Mouse (Mus musculus) splenic B cell, adult 2 months (primary cell): ENCODE measurements at regions not wholly inside any gene's neighbourhood (a gene's known extent, or its start where the extent isn't known, plus 50 kb on each side); places are given as distances from the start of the nearest gene placed in this dataset.

Experiments
- DNase-seq: peaks from one replicate; pipeline ENCODE4 v3.0.0-alpha.2; 2011; ENCODE audit warnings: low read depth, low spot score
- H3K27me3 ChIP-seq: 2 replicates; pipeline ENCODE4 v1.6.1; 2012; ENCODE audit warnings: mild to moderate bottlenecking, low read length, moderate library complexity, mixed read lengths; ENCODE audit not compliant: control insufficient read depth, poor library complexity, insufficient read depth, severe bottlenecking
- H3K36me3 ChIP-seq: 2 replicates; pipeline ENCODE4 v1.6.1; 2012; ENCODE audit warnings: mild to moderate bottlenecking, low read length, moderate library complexity, mixed read lengths; ENCODE audit not compliant: control insufficient read depth, poor library complexity, insufficient read depth, severe bottlenecking

DNA sequence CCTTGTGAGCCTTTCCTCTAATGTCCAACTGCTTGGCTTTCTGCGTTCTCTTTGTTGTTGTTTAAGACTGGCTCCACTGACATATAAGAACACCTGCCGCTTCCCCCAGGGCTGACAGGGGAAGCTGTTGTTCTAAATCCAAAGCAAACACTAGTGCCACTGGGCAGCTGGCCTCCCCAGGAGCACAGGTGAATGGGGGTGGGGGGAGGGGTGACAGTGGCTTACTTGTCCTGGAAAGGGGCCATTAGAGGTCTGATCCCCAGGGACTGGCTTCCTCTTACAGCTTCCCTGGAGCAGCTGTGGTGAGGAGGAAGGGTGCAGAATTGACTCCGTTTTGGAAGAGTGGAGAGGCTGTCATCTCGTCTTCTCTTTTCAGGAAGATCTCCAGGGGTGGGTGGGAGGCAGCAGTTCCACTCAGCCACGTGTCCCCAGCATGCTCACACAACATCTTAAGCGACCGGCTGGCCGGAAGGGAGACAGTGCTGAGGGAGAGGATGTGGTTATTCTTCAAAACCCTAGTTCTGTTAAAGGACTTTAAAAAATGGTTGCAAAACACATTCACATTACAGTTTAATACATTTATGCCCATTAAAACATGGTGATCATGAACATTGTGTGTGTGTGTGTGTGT, 688.5 kb upstream of the Car8 start:
- Histone ChIP-seq H3K27me3 (no peaks in the 10 kb centered on the region), H3K36me3 (no peaks in the 10 kb centered on the region)
- DNase-seq = peak; percentile 60

DNA sequence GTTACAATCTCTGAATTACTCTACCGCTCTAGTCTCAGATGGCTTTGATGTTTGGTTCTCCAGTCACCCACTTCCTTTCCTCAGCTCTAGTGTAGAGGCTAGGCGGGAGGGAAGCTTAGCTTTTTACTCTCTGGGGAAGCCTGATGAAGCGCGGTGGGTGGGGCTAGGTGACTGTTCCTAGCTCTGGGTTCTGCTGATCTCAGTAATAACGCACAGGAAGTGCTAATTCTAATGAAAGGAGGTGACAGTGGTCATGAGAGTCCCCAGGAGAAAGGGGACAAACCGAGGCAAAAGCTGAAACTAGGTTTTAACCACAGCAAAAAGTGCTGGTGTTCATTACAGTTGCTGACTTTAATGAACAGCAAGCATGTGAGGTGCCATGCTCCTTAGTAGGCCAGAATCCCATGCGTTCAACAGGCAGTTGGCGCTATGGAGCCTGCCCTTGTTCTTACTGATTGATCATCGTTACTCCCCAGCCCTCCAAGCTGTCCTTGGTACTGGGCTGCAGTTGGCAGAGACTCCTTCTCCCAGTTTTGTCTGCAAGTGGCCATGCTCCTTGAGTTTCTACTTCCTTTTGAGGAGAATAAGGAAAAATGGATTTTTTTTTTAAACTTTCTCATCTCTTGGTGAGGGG, 687.9 kb upstream of the Car8 start:
- no peaks in the 10 kb centered on the region for H3K27me3 ChIP-seq
- DNase-seq = peak; percentile 75
- no peaks in the 10 kb centered on the region for H3K36me3 ChIP-seq

DNA sequence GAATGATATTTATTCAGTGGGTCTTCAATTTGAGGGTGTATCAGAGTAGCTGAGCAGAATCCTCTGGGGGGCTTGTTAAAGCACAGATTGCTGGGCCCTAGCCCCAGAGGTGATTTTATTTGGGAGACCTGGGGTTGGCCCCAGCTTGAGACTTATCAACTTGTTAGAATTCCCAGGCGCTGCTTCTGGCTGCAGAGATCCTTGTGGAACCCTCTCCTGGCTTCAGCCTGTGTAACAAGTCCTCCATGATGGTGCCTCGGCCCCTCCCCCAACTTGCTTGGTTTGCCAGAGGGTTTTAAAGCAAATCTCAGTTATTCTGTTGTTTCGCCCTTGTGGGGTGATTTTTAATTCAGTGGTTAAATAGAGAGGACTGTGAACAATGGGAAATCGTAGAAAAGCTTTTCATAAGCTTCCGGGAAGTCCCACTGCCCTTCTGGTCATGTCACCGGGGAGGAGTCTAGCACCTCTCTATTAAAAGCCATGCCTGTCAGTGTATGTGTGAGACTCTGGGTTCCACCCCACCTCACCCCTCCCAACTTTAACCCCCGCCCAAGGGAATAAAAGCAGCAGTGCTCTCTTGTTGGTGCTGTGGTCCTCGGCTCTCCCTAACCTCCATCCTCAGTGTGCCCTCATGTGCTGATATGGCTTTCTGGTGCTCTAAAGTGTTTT, 684.0 kb upstream of the Car8 start:
- Histone ChIP-seq H3K27me3 (no peaks in the 10 kb centered on the region), H3K36me3 (no peaks in the 10 kb centered on the region)
- no peak for DNase-seq

DNA sequence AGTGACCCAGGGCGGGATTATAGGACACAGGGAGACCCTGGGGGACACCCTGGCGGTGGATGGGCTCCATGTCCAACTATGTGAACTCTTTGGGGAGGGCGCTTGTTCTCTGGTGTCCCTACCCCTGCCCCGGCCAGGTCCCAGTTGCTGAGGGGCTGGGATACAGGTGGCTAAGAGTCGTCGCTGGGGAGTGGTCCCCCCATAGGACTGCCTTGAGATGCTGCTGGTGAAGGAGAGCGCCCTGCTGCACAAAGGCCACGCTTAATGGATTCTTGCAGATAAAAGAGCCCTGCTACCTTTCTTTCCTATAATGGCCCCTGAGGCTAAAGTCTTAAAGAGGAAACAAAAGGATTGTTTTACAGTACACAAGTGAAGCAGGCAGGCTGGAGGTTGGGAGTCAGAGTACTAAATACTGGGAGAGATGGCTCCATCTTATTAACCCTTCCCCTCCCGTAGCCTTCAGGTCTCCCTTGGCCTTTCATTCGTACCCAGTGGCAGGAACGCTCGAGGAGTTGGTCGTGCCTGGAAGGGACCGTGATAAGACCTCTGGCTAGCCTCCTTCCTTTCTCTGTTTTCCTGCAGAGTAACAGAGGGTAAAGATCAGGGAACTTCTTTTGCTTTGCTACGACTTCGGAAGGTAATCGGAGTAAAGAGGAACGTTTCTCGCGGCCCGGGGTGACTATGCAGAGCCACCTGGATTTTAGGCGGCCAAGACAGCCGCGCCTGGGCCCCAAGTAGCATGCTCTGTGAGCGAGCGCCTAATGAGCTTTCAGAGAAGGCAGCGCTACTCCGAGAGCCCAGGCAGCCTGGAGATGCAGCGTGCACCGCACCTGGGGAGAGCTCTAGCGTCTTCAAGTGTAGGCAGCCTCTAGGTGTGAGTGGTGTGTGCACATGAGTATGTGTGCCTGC, 682.9 kb upstream of the Car8 start:
- no peaks in the 10 kb centered on the region for H3K36me3 ChIP-seq
- no peaks in the 10 kb centered on the region for H3K27me3 ChIP-seq
- DNase-seq = peak; percentile 46

DNA sequence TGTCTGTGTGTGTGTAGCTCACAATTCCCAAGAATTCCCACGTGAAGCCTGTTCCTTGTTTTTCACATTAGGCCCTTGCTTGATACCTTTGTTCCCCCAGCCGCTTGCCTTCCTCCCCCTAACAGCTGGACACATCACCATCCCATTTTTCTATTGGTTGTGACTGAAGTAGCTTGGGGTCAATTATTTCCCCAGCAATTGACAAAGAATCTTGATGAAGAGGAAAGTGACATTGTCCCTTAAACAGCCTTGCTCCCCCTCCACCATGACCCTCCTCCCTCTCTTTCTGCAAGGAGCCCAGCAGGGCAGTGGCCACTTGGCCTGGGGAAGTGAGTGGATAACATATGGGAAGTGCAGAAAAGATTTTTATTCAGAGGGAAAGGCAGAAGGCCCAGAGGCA, 681.5 kb upstream of the Car8 start:
- H3K27me3 ChIP-seq = no peaks in the 10 kb centered on the region
- no peak for DNase-seq
- no peaks in the 10 kb centered on the region for H3K36me3 ChIP-seq

DNA sequence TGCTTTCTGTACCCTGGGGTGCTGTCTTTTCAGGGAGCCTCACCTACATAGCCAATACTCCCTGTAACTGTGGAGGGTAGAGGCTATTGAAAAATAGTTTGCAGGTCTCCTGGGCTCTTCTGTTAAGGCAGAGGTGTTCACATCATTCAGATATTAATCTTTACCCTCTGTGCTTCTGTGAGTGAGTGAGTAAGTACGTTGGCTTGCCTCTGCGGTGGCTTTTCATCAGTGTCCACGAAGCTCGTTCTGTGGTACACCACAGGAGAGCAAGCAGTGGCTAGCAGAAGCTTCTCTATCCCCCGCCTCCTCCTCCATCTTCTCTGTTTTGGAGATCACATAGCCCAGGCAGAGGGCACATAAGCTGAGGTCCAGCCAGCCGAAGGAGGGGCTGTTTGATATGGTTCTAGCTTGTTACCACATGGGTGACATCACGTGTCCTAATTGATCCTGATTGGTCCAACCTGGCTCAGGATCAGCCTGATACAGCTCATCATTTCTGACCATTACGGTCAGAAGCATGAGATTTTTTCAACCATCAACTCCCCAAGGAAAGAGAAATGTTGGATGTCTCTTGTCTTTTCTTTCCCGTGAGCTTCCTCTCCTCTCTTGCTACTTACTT, 680.6 kb upstream of the Car8 start:
- H3K27me3 ChIP-seq = no peaks in the 10 kb centered on the region
- no peaks in the 10 kb centered on the region for H3K36me3 ChIP-seq
- no peak for DNase-seq
